Mouse (Mus musculus): ENCODE results near the gene Lgr4. TPM values are rescaled to one million over a fixed set of nuclear protein-coding genes. Genes with fewer than 3 reads are reported as not detected.

Lgr4 gene
- polyA plus RNA-seq, 1 experiment from 2014 or later = 28.0 TPM

DNA sequence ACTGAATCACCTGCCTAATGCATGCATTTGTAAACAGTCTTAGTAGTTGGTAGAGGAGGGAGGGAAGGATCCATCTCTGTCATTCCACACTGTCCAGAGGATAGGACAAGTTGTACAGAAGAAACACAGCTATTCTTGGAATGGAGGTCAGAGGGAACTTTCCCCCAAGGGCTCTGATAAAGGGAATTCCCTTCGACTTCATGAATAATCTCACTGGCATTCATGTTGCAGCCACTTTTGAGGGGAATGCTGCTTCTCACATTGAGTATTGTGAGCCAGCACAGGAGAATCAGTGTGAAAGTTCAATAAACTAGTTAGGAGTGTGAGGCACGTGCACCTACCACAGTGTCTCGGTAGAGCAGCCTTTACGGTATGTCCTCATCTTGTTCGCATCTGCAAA, 37.6 kb downstream of the Lgr4 start:
- 81% methylated on average over 5 of the region's 5 CpGs for WGBS
- ATAC-seq (replicated peaks; ENCODE audit: low FRiP score) = no peak
- Histone ChIP-seq H3K9me3 (replicated peaks) (no peaks in the 10 kb centered on the region), H3K27me3 (no peaks in the 10 kb centered on the region), H3K27ac (no peak overlapping the region), H3K4me1 (peaks cover 41% of the 10 kb centered on the region), H3K4me2 (no peak overlapping the region), H3K4me3 (replicated peaks) (no peak overlapping the region), H3K9ac (no peak overlapping the region), H3K36me3 (no peaks in the 10 kb centered on the region)

- no peaks in the 10 kb centered on the region for H3K9me3 ChIP-seq (replicated peaks)
- no peak overlapping the region for H3K4me3 ChIP-seq (replicated peaks)
- WGBS = 94% methylated on average over 5 of the region's 5 CpGs
- H3K4me1 ChIP-seq = peaks cover 38% of the 10 kb centered on the region
- no peaks in the 10 kb centered on the region for H3K36me3 ChIP-seq
- no peak overlapping the region for H3K27ac ChIP-seq
- no peak overlapping the region for H3K9ac ChIP-seq
- no peak for ATAC-seq (replicated peaks; ENCODE audit: low FRiP score)
- no peaks in the 10 kb centered on the region for H3K27me3 ChIP-seq
- no peak overlapping the region for H3K4me2 ChIP-seq
These were observed 38.5 kb downstream of the Lgr4 start for GRCm38 (mm10) chr2:109955910-109956309.

GRCm38 (mm10) chr2:109956785-109957184, 39.3 kb downstream of the Lgr4 start:
- Histone ChIP-seq H3K4me1 (peaks cover 34% of the 10 kb centered on the region), H3K9me3 (replicated peaks) (no peaks in the 10 kb centered on the region), H3K27me3 (no peaks in the 10 kb centered on the region), H3K9ac (no peak overlapping the region), H3K4me3 (replicated peaks) (no peak overlapping the region), H3K4me2 (no peak overlapping the region), H3K27ac (no peak overlapping the region), H3K36me3 (no peaks in the 10 kb centered on the region)
- 60% methylated on average over 4 of the region's 4 CpGs for WGBS
- ATAC-seq (replicated peaks; ENCODE audit: low FRiP score) = no peak

GRCm38 (mm10) chr2:109958692-109959406, 41.4 kb downstream of the Lgr4 start:
- peak; percentile 40; the same call in 1 of the 2 replicates for ATAC-seq (replicated peaks; ENCODE audit: low FRiP score)
- 71% methylated on average over 4 of the region's 4 CpGs for WGBS

GRCm38 (mm10) chr2:109959407-109960075, 42.1 kb downstream of the Lgr4 start:
- ATAC-seq (replicated peaks; ENCODE audit: low FRiP score) = no peak; the same call in 1 of the 2 replicates
- H3K9me3 ChIP-seq (replicated peaks) = no peaks in the 10 kb centered on the region
- H3K27ac ChIP-seq = peak overlapping the region; percentile 30; the same call in 1 of the 2 replicates
- H3K4me2 ChIP-seq = no peak overlapping the region
- H3K36me3 ChIP-seq = no peaks in the 10 kb centered on the region
- H3K4me3 ChIP-seq (replicated peaks) = no peak overlapping the region
- peaks cover 23% of the 10 kb centered on the region for H3K4me1 ChIP-seq
- 51% methylated on average over 11 of the region's 11 CpGs for WGBS
- no peaks in the 10 kb centered on the region for H3K27me3 ChIP-seq
- no peak overlapping the region for H3K9ac ChIP-seq

More at GRCm38 (mm10) chr2:109958692-109959406, 41.4 kb downstream of the Lgr4 start:
- Histone ChIP-seq H3K4me3 (replicated peaks) (no peak overlapping the region), H3K9ac (no peak overlapping the region), H3K4me1 (peaks cover 21% of the 10 kb centered on the region), H3K36me3 (no peaks in the 10 kb centered on the region), H3K27ac (peak overlapping the region; percentile 30; the same call in 1 of the 2 replicates), H3K4me2 (no peak overlapping the region), H3K9me3 (replicated peaks) (no peaks in the 10 kb centered on the region), H3K27me3 (no peaks in the 10 kb centered on the region)

- Histone ChIP-seq H3K4me2 (no peak overlapping the region), H3K36me3 (no peaks in the 10 kb centered on the region), H3K4me3 (replicated peaks) (no peak overlapping the region), H3K4me1 (peaks cover 18% of the 10 kb centered on the region), H3K9me3 (replicated peaks) (no peaks in the 10 kb centered on the region), H3K9ac (no peak overlapping the region), H3K27me3 (no peaks in the 10 kb centered on the region), H3K27ac (no peak overlapping the region)
- no peak for ATAC-seq (replicated peaks; ENCODE audit: low FRiP score)
- 56% methylated on average over 3 of the region's 3 CpGs for WGBS
These were observed 42.8 kb downstream of the Lgr4 start for GRCm38 (mm10) chr2:109960246-109960645.

- no peak overlapping the region for H3K27ac ChIP-seq
- H3K36me3 ChIP-seq = no peaks in the 10 kb centered on the region
- H3K9ac ChIP-seq = no peak overlapping the region
- H3K4me2 ChIP-seq = no peak overlapping the region
- no peak for ATAC-seq (replicated peaks; ENCODE audit: low FRiP score)
- peaks cover 16% of the 10 kb centered on the region for H3K4me1 ChIP-seq
- 68% methylated on average over 4 of the region's 4 CpGs for WGBS
- H3K27me3 ChIP-seq = no peaks in the 10 kb centered on the region
- no peak overlapping the region for H3K4me3 ChIP-seq (replicated peaks)
- H3K9me3 ChIP-seq (replicated peaks) = no peaks in the 10 kb centered on the region
These were observed 43.7 kb downstream of the Lgr4 start for GRCm38 (mm10) chr2:109961174-109961573.

DNA sequence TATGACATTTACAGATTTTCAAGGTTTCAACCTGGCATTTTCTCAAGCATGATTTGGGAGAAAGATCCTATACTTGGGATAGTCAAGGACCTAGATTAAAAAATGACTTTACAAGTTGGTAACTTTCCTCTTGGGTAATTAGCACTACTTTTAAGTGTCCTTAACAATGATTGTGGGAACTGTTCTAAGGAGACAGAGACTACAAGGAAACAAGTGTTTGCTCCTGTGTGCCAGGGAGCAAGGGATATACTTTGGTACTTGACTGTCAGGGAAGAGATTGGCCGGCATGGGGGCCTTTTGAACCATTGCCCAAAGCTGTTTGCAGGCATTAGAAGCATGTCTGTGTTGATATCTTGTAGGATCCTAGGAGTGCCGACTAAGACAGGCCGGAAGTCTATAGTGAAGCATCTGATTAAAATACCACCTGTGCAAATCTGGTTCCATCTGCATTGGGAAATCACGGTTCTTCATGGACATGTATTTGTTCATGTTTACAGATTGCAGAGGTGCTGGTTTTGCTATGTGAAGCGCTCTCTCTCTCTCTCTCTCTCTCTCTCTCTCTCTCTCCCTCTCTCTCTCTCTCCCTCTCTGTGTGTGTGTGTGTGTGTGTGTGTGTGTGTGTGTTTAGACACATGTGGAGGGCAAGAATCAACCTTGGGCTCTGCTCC, 46.3 kb downstream of the Lgr4 start:
- no peak overlapping the region for H3K9ac ChIP-seq
- WGBS = 87% methylated on average over 5 of the region's 5 CpGs
- H3K4me3 ChIP-seq (replicated peaks) = no peak overlapping the region
- no peak for ATAC-seq (replicated peaks; ENCODE audit: low FRiP score)
- no peaks in the 10 kb centered on the region for H3K36me3 ChIP-seq
- H3K9me3 ChIP-seq (replicated peaks) = no peaks in the 10 kb centered on the region
- H3K27me3 ChIP-seq = no peaks in the 10 kb centered on the region
- H3K27ac ChIP-seq = no peak overlapping the region
- H3K4me2 ChIP-seq = no peak overlapping the region
- H3K4me1 ChIP-seq = peaks cover 20% of the 10 kb centered on the region

DNA sequence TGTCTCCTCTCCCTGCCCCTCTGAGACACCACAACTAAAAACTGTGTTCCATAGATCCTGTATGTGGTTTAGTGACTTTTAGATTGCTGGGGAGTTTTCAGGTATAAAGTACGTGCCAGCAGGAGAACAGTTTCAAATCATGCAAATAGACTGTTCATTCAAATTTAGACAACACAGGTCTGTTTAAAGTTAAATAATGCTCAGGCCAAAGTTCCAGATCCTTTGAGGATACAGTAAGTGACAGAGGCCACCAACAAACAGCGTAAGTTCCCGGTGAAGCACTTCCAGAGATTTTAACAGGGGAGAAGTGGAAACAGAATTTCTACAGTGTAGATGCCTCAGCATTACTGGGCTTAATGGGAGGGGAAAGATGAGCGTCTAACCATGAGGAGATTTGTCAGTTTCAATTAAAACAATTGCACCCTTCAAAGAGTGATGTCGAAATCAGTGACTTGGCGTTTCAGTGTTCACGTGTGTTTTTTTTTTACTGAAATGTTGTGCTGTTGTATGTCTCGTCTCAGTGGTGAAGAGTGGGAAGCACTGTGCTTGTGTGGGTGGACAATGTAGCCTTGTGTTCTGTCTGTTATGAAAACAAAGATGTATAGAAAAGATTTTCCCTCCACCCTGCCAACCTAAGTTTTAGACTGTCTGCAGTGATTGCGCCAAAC, 48.4 kb downstream of the Lgr4 start:
- no peak for ATAC-seq (replicated peaks; ENCODE audit: low FRiP score)
- peaks cover 28% of the 10 kb centered on the region for H3K4me1 ChIP-seq
- H3K9me3 ChIP-seq (replicated peaks) = no peaks in the 10 kb centered on the region
- WGBS = 87% methylated on average over 9 of the region's 9 CpGs
- no peaks in the 10 kb centered on the region for H3K36me3 ChIP-seq
- no peaks in the 10 kb centered on the region for H3K27me3 ChIP-seq
- H3K4me3 ChIP-seq (replicated peaks) = no peak overlapping the region
- no peak overlapping the region for H3K4me2 ChIP-seq
- H3K9ac ChIP-seq = no peak overlapping the region
- no peak overlapping the region for H3K27ac ChIP-seq

DNA sequence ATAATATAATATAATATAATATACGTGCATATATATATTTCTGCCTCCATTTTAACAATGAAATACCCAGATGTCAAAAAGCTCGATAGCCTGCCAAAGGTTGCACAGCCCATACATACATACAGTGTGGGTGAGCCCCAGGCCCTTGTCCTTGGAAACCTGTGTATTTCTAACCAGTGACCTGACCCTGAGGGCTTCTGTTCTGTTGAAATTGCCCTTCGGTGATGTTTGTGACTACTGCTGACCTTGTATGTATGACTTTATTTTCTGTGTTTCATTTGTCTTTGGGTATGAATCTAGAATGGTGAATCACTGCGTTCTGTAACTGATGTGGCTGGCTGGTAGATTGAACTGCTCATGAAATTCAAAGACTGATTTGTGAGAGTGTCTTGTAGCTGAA, 49.4 kb downstream of the Lgr4 start:
- WGBS = 94% methylated on average over 4 of the region's 4 CpGs

DNA sequence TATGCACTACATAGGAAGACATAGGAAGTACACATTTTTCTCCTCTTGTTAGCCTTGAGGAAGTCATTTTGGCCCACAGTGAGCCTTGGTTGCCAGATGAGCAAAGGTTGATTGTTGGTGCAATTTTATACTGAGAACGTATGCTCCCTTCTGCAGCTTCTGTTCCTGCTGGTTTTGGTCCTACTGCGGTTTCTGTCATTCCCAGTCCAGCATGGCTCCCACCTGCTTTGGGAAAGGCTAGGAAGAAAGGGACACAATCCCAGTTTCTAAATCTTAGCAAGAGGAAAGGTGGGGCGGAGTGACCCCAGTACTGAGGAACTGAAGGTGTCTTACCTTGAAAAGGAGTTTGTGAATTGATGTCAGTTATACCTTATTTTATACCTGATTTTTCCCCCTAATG, 51.9 kb downstream of the Lgr4 start:
- H3K27ac ChIP-seq = no peak overlapping the region
- no peaks in the 10 kb centered on the region for H3K27me3 ChIP-seq
- H3K36me3 ChIP-seq = no peaks in the 10 kb centered on the region
- no peak overlapping the region for H3K9ac ChIP-seq
- peaks cover 27% of the 10 kb centered on the region for H3K4me1 ChIP-seq
- 85% methylated on average over 3 of the region's 3 CpGs for WGBS
- H3K4me3 ChIP-seq (replicated peaks) = no peak overlapping the region
- no peak for ATAC-seq (replicated peaks; ENCODE audit: low FRiP score)
- no peak overlapping the region for H3K4me2 ChIP-seq
- H3K9me3 ChIP-seq (replicated peaks) = no peaks in the 10 kb centered on the region

More for the DNA sequence above, 49.4 kb downstream of the Lgr4 start:
- H3K27me3 ChIP-seq = no peaks in the 10 kb centered on the region
- no peak overlapping the region for H3K4me2 ChIP-seq
- H3K36me3 ChIP-seq = no peaks in the 10 kb centered on the region
- H3K9ac ChIP-seq = no peak overlapping the region
- no peak overlapping the region for H3K4me3 ChIP-seq (replicated peaks)
- ATAC-seq (replicated peaks; ENCODE audit: low FRiP score) = no peak
- peaks cover 31% of the 10 kb centered on the region for H3K4me1 ChIP-seq
- H3K27ac ChIP-seq = no peak overlapping the region
- no peaks in the 10 kb centered on the region for H3K9me3 ChIP-seq (replicated peaks)

Measured in kidney, embryonic 15.5 days (tissue).